Mouse (Mus musculus) spleen, adult 2 months (tissue): ENCODE data around the gene Taf9.

Source experiments
- CTCF ChIP-seq: fragments of 200-500 bp; IDR thresholded peaks from 2 replicates; pipeline ENCODE4 v1.5.1; 2011; ENCODE audit warnings: mild to moderate bottlenecking, inconsistent platforms; ENCODE audit not compliant: insufficient read depth, insufficient read length, insufficient replicate concordance; ENCODE audit errors: extremely low read depth
- POLR2A ChIP-seq: fragments of 200-500 bp; IDR thresholded peaks from 2 replicates; pipeline ENCODE4 v1.6.1; 2011; ENCODE audit warnings: low read depth, low read length, inconsistent platforms

DNA sequence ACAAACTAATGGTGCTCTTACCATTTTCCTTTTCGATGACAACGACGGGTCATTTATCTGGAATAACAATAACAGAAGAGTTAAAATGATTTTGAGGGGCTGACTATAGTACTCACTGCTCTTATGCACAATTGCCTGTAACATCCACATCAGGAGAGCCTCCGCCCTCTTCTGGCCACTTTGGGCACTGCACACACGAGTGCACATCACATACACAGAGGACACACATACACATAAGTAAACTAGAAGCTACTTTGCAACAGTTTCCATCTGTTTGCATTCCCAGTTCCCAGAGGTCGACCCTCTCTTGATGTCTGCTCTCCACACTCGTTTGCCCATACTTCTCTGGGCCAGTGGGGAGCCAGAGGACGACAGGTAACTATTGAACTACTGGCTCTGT, 43.6 kb upstream of the Taf9 start:
- TF ChIP-seq CTCF: no peak
- TF ChIP-seq POLR2A: no peak
